Mouse (Mus musculus) lung, adult 2 months (tissue): ENCODE results near the gene Zfr2.

Experiments used
- CTCF ChIP-seq: fragments of 200-500 bp; IDR thresholded peaks from 2 replicates; pipeline ENCODE4 v1.5.1; 2011; ENCODE audit warnings: mild to moderate bottlenecking, low read length, control low read depth; ENCODE audit not compliant: insufficient read depth
- POLR2A ChIP-seq: fragments of 200-500 bp; IDR thresholded peaks from 2 replicates; pipeline ENCODE4 v1.6.1; 2011; ENCODE audit warnings: low read depth, mild to moderate bottlenecking, control low read depth, low read length, borderline replicate concordance; ENCODE audit errors: extremely low read depth

- TF ChIP-seq CTCF (no peak), POLR2A (no peak)
Observed at GRCm38 (mm10) chr10:81299585-81300351, 66.8 kb downstream of the Zfr2 start.
